Mouse (Mus musculus) intestine, postnatal 0 days (tissue): ENCODE results near the gene Man1a. TPM values are rescaled to one million over a fixed set of nuclear protein-coding genes. Genes with fewer than 3 reads are reported as not detected.

Experiments used
- ATAC-seq: fragments of 200-750 bp; cut with Nextera tagmentation; 2 replicates; pipeline ENCODE4 v1.8.0; 2017; ENCODE audit warnings: mild to moderate bottlenecking, moderate TSS enrichment, moderate library complexity
- H3K27ac ChIP-seq: fragments of 300-500 bp; sonication (generic); 2 replicates; pipeline ENCODE4 v1.5.1; 2014; ENCODE audit warnings: mild to moderate bottlenecking, low read depth, low read length, moderate library complexity
- H3K27me3 ChIP-seq: fragments of 300-500 bp; sonication (generic); replicated peaks from 2 replicates; pipeline ENCODE4 v1.6.1; 2014; ENCODE audit warnings: low read length, mixed read lengths; ENCODE audit not compliant: control insufficient read depth, insufficient read depth
- H3K36me3 ChIP-seq: fragments of 300-500 bp; sonication (generic); 2 replicates; pipeline ENCODE4 v1.6.1; 2014; ENCODE audit warnings: mild to moderate bottlenecking, moderate library complexity; ENCODE audit not compliant: control insufficient read depth, insufficient read depth
- H3K4me1 ChIP-seq: fragments of 300-500 bp; sonication (generic); replicated peaks from 2 replicates; pipeline ENCODE4 v1.6.1; 2014; ENCODE audit warnings: antibody characterized with exemption, low read length, mixed read lengths; ENCODE audit not compliant: control insufficient read depth, insufficient read depth
- H3K4me2 ChIP-seq: fragments of 300-500 bp; sonication (generic); replicated peaks from 2 replicates; pipeline ENCODE4 v1.6.1; 2014; ENCODE audit warnings: low read depth, mild to moderate bottlenecking, moderate library complexity
- H3K4me3 ChIP-seq: fragments of 300-500 bp; sonication (generic); 2 replicates; pipeline ENCODE4 v1.5.1; 2014; ENCODE audit warnings: low read depth, low read length
- H3K9ac ChIP-seq: fragments of 300-500 bp; sonication (generic); 2 replicates; pipeline ENCODE4 v1.6.1; 2014; ENCODE audit warnings: mild to moderate bottlenecking, low read depth, low read length
- H3K9me3 ChIP-seq: fragments of 300-500 bp; sonication (generic); 2 replicates; pipeline ENCODE4 v1.6.1; 2016; ENCODE audit warnings: mixed run types; ENCODE audit not compliant: control insufficient read depth
- CTCF ChIP-seq: sonication (generic); IDR thresholded peaks from 2 replicates; pipeline ENCODE4 v1.5.1; 2016; ENCODE audit warnings: low read depth, mild to moderate bottlenecking, control low read depth, antibody characterized with exemption, moderate library complexity
- WGBS: fragments of 180-500 bp; shearing (Covaris S2); extraction: QIAGEN DNeasy Blood & Tissue Kit; methylation state at CpG from one replicate; pipeline ENCODE4 v1.1.7; 2014; 5-methylcytosine and 5-hydroxymethylcytosine counted together
- polyA plus RNA-seq: library from polyadenylated mRNA; unstranded; fragments of >200 nt; fragmentation: Nextera tagmentation; extraction: Ambion mirVana; gene quantifications from 2 replicates; pipeline ENCODE4 v1.2.1, GENCODE M21; 2015

Man1a gene
- polyA plus RNA-seq, 1 experiment from 2014 or later, result 29.9 TPM

DNA sequence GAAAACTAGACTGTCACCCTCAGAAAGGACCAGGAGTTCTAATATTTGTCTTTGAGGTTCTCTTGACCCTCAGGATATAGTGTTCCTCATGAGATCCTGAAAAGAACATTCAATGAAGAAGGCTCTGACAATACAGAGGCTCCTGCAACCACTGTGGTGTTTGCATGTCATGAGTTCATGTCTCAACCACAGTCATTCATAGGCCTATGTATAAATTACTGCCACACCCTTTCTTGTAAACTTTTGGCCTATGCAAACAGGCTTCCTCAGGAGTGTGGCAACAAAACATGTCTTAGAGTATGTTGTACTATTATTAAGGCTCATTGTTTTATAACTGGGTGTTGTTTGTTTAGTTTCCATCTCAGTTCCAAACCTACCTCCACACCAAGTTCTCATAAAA, 9.7 kb downstream of the Man1a start:
- H3K9ac ChIP-seq, result no peak overlapping the region
- ATAC-seq, result no peak
- H3K4me1 ChIP-seq, result 0 out of 2 replicates have a peak, but pooled peaks cover 3% of the 10 kb centered on the region
- H3K27me3 ChIP-seq, result no peaks in the 10 kb centered on the region
- no peak overlapping the region for H3K4me3 ChIP-seq
- no peak for TF ChIP-seq CTCF
- H3K9me3 ChIP-seq, result no peaks in the 10 kb centered on the region
- no peak overlapping the region for H3K4me2 ChIP-seq
- 0 out of 2 replicates have a peak, but pooled peaks cover 4% of the 10 kb centered on the region for H3K36me3 ChIP-seq
- H3K27ac ChIP-seq, result no peak overlapping the region

GRCm38 (mm10) chr10:54063551-54064260, 12.7 kb downstream of the Man1a start:
- H3K4me3 ChIP-seq, result no peak overlapping the region
- H3K27ac ChIP-seq, result no peak overlapping the region
- H3K36me3 ChIP-seq, result peaks cover 10% of the 10 kb centered on the region; the same call in 1 of the 2 replicates
- H3K4me2 ChIP-seq, result no peak overlapping the region
- WGBS, result 76% methylated on average over 8 of the region's 8 CpGs
- no peaks in the 10 kb centered on the region for H3K9me3 ChIP-seq
- H3K9ac ChIP-seq, result no peak overlapping the region
- no peaks in the 10 kb centered on the region for H3K4me1 ChIP-seq
- no peak for TF ChIP-seq CTCF
- no peak for ATAC-seq
- H3K27me3 ChIP-seq, result no peaks in the 10 kb centered on the region

- no peak overlapping the region for H3K4me2 ChIP-seq
- 93% methylated on average over 11 of the region's 11 CpGs for whole genome bisulfite sequencing
- peaks cover 10% of the 10 kb centered on the region; the same call in 1 of the 2 replicates for H3K36me3 ChIP-seq
- H3K4me3 ChIP-seq, result no peak overlapping the region
- no peak overlapping the region for H3K27ac ChIP-seq
- no peaks in the 10 kb centered on the region for H3K9me3 ChIP-seq
- no peaks in the 10 kb centered on the region for H3K4me1 ChIP-seq
- H3K27me3 ChIP-seq, result no peaks in the 10 kb centered on the region
- H3K9ac ChIP-seq, result no peak overlapping the region
- no peak for ATAC-seq
- no peak for TF ChIP-seq CTCF
Observed at GRCm38 (mm10) chr10:54062835-54063234, 13.6 kb downstream of the Man1a start.

GRCm38 (mm10) chr10:54061159-54061558, 15.2 kb downstream of the Man1a start:
- 98% methylated on average over 4 of the region's 4 CpGs for WGBS
- no peak overlapping the region for H3K4me2 ChIP-seq
- no peaks in the 10 kb centered on the region for H3K4me1 ChIP-seq
- no peaks in the 10 kb centered on the region for H3K9me3 ChIP-seq
- peaks cover 6% of the 10 kb centered on the region; the same call in 1 of the 2 replicates for H3K36me3 ChIP-seq
- no peak overlapping the region for H3K27ac ChIP-seq
- TF ChIP-seq CTCF, result no peak
- ATAC-seq, result no peak
- no peaks in the 10 kb centered on the region for H3K27me3 ChIP-seq
- no peak overlapping the region for H3K9ac ChIP-seq
- H3K4me3 ChIP-seq, result no peak overlapping the region

GRCm38 (mm10) chr10:54060587-54060986, 15.8 kb downstream of the Man1a start:
- H3K27ac ChIP-seq, result no peak overlapping the region
- no peak for TF ChIP-seq CTCF
- 67% methylated on average over 7 of the region's 7 CpGs for WGBS
- no peak overlapping the region for H3K9ac ChIP-seq
- no peak overlapping the region for H3K4me3 ChIP-seq
- no peaks in the 10 kb centered on the region for H3K9me3 ChIP-seq
- H3K36me3 ChIP-seq, result peaks cover 6% of the 10 kb centered on the region; the same call in 1 of the 2 replicates
- H3K4me2 ChIP-seq, result no peak overlapping the region
- ATAC-seq, result no peak
- no peaks in the 10 kb centered on the region for H3K27me3 ChIP-seq
- H3K4me1 ChIP-seq, result no peaks in the 10 kb centered on the region

DNA sequence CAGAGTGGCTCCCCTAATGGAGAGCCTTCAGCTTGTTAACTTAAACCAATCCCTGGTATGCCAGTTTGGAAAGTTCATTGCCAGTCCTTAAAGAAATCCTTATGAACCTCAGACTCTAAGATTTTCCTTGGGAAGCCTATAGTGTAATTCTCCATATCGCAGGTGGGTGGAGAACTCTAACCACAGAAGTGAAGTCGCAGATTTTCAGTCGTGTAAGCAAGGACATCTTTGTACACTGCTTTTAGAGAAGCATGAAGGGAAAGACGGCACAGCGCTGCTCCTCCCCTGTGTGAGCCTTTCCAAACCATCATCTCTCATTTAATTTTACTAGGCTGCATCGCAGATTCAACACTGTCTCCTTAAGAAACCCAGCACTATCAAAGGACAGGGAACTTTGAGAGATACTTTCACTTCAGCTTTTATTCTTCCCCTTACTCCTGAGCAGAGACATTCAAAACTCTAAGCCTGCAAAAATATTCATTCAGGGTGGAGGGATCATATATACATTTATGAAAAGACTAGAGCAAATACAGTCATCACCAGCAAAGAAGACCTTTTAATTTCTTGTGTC, 16.6 kb downstream of the Man1a start:
- Histone ChIP-seq H3K4me3 (no peak overlapping the region), H3K27me3 (no peaks in the 10 kb centered on the region), H3K4me1 (no peaks in the 10 kb centered on the region), H3K9ac (no peak overlapping the region), H3K27ac (no peak overlapping the region), H3K9me3 (no peaks in the 10 kb centered on the region), H3K36me3 (peaks cover 6% of the 10 kb centered on the region; the same call in 1 of the 2 replicates), H3K4me2 (no peak overlapping the region)
- 52% methylated on average over 6 of the region's 6 CpGs for WGBS
- TF ChIP-seq CTCF, result peak; percentile 61
- no peak for ATAC-seq
